Mouse (Mus musculus) bone marrow macrophage, adult 2 months (primary cell): ENCODE data around the gene Pigb.

Experiments
- CTCF ChIP-seq: IDR thresholded peaks from 2 replicates; pipeline ENCODE4 v1.5.1; 2012; ENCODE audit warnings: low read depth, mild to moderate bottlenecking, low read length, moderate library complexity
- POLR2A ChIP-seq: IDR thresholded peaks from 2 replicates; pipeline ENCODE4 v1.6.1; 2012; ENCODE audit warnings: mild to moderate bottlenecking, low read depth, low read length, borderline replicate concordance

GRCm38 (mm10) chr9:73000487-73000886 lies 39.7 kb downstream of the Pigb start:
- no peak for TF ChIP-seq CTCF
- TF ChIP-seq POLR2A, result no peak
